Mouse (Mus musculus) urinary bladder, postnatal 25 days (tissue): ENCODE data around the gene Olfr310.

ENCODE experiments used
- DNase-seq: peaks from one replicate; pipeline ENCODE4 v3.0.0; 2022; ENCODE audit warnings: low spot score

Gene Olfr310

GRCm38 (mm10) chr7:86277072-86277471, at the start of gene Olfr310:
Gene Olfr310 (minus strand): TSS chr7:86277172.
- no peak for DNase-seq

GRCm38 (mm10) chr7:86325530-86325929, 48.6 kb upstream of the Olfr310 start, which contains the start of gene Olfr308:
Gene Olfr308 (minus strand): TSS chr7:86325630.
- no peak for DNase-seq

GRCm38 (mm10) chr7:86321323-86321722, 44.4 kb upstream of the Olfr310 start:
- no peak for DNase-seq

GRCm38 (mm10) chr7:86313608-86314007, 36.6 kb upstream of the Olfr310 start, which contains the start of gene Olfr309:
Gene Olfr309 (minus strand): TSS chr7:86313708.
- no peak for DNase-seq

- no peak for DNase-seq
These were observed 30.8 kb downstream of the Olfr310 start, which contains the start of gene Vmn2r76 for GRCm38 (mm10) chr7:86246208-86246607. Gene Vmn2r76 (minus strand): TSS chr7:86246308.
